Comparison of ENCODE assay signal across 11 mouse cellular contexts in the genomic region with DNA sequence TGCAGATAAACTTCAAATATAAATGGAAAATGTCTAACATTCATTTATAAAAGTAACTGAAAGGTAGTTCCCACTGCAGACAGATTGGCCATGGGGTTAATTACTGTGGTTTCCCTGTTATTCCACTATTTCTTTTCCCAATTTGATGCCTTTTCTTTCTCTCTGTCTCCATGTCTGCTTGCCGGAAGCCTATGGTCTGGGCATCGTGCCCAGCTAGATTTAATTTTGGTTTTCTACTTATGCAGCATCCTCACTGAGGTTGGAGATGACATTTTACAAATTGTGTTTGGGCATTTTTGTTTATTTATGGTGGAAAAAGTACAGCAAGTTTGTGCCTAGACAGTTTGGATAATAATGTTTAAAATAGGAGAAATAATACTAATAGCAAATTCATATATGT.
DNase-seq lines count a peak whose midpoint lies in the region; ATAC-seq lines count a peak whose summit lies in the region.
"Had no signal": no experiment of that assay in that cellular context is flagged by ENCODE, and none has a peak within 500 bp of the region (broad histone marks: within the 10 kb centered on the region; RNA-seq: fewer than 3 reads in every experiment).

No protein-coding gene starts in this region.

- ATAC-seq in activated CD4-positive, CD25-positive, alpha-beta regulatory T cell, adult 4 months = no peak
- ATAC-seq: midbrain, embryonic 15.5 days had no signal

- peak; percentile 3 to 9 for DNase-seq in cerebellum, postnatal 36 days
- DNase-seq in cerebellum, adult 9-10 months = no peak
- DNase-seq in Muller cell, postnatal 12 days (ENCODE audit: inconsistent ontology term) = peak; percentile 41
- DNase-seq in layer of hippocampus, adult 11-12 months (ENCODE audit: low spot score) = peak; percentile 62
- peak; percentile 83 to 86 for DNase-seq in left cerebral cortex, postnatal 14 days (ENCODE audit: low spot score in 2 of 2)
- no peak for DNase-seq in thymus, postnatal 0 days (ENCODE audit: low spot score)
- DNase-seq in liver = no peak
- DNase-seq: heart, adult 18-20 months; kidney, adult 11 months had no signal

- intact Hi-C loops in left cerebral cortex, postnatal 14 days (cut with DNase I) = no loop called here

Comparison
In these comparisons a context has a peak if more than half of its experiments do, and no peak if none do; other contexts are left out.
1. DNase-seq: peak in cerebellum, postnatal 36 days (2 of 2), Muller cell, postnatal 12 days (single experiment), layer of hippocampus, adult 11-12 months (single experiment) and left cerebral cortex, postnatal 14 days (2 of 2); none in cerebellum, adult 9-10 months (single experiment), thymus, postnatal 0 days (single experiment) and liver (single experiment).